Mouse (Mus musculus) neural tube, embryonic 14.5 days (tissue): ENCODE results near the gene Slc35a3. TPM values are rescaled to one million over a fixed set of nuclear protein-coding genes. Genes with fewer than 3 reads are reported as not detected.

Source experiments
- ATAC-seq: fragments of 200-750 bp; cut with Nextera tagmentation; 2 replicates; pipeline ENCODE4 v1.8.0; 2017; ENCODE audit warnings: low read depth, mild to moderate bottlenecking, moderate TSS enrichment, moderate library complexity
- H3K27ac ChIP-seq: fragments of 300-500 bp; sonication (generic); 2 replicates; pipeline ENCODE4 v1.5.1; 2014; ENCODE audit warnings: low read depth, mild to moderate bottlenecking, control low read depth, low read length, moderate library complexity, mixed read lengths
- H3K27me3 ChIP-seq: fragments of 300-500 bp; sonication (generic); 2 replicates; pipeline ENCODE4 v1.6.1; 2014; ENCODE audit warnings: low read length; ENCODE audit not compliant: control insufficient read depth, insufficient read depth
- H3K36me3 ChIP-seq: fragments of 300-500 bp; sonication (generic); 2 replicates; pipeline ENCODE4 v1.6.1; 2014; ENCODE audit warnings: low read length, mixed read lengths; ENCODE audit not compliant: control insufficient read depth, insufficient read depth
- H3K4me1 ChIP-seq: fragments of 300-500 bp; sonication (generic); 2 replicates; pipeline ENCODE4 v1.6.1; 2014; ENCODE audit warnings: low read length; ENCODE audit not compliant: control insufficient read depth, insufficient read depth
- H3K4me2 ChIP-seq: fragments of 300-500 bp; sonication (generic); 2 replicates; pipeline ENCODE4 v1.6.1; 2014; ENCODE audit warnings: mild to moderate bottlenecking, low read depth, low read length, control low read depth
- H3K4me3 ChIP-seq: fragments of 300-500 bp; sonication (generic); 2 replicates; pipeline ENCODE4 v1.5.1; 2014; ENCODE audit warnings: low read depth, low read length, control low read depth, mixed read lengths
- H3K9ac ChIP-seq: fragments of 300-500 bp; sonication (generic); replicated peaks from 2 replicates; pipeline ENCODE4 v1.6.1; 2014; ENCODE audit warnings: low read depth, mild to moderate bottlenecking, control low read depth, low read length, mixed read lengths
- H3K9me3 ChIP-seq: fragments of 300-500 bp; sonication (generic); 2 replicates; pipeline ENCODE4 v1.6.1; 2016; ENCODE audit warnings: low read length; ENCODE audit not compliant: control insufficient read depth
- WGBS: fragments of 180-500 bp; shearing (Covaris S2); extraction: QIAGEN DNeasy Blood & Tissue Kit; methylation state at CpG from one replicate; pipeline ENCODE4 v1.1.7; 2014; 5-methylcytosine and 5-hydroxymethylcytosine counted together
- polyA plus RNA-seq: library from polyadenylated mRNA; unstranded; fragments of >200 nt; fragmentation: Nextera tagmentation; extraction: Ambion mirVana; gene quantifications from 2 replicates; pipeline ENCODE4 v1.2.1, GENCODE M21; 2014

Slc35a3 gene
- polyA plus RNA-seq, 1 experiment from 2014 or later, result 11.7 TPM

DNA sequence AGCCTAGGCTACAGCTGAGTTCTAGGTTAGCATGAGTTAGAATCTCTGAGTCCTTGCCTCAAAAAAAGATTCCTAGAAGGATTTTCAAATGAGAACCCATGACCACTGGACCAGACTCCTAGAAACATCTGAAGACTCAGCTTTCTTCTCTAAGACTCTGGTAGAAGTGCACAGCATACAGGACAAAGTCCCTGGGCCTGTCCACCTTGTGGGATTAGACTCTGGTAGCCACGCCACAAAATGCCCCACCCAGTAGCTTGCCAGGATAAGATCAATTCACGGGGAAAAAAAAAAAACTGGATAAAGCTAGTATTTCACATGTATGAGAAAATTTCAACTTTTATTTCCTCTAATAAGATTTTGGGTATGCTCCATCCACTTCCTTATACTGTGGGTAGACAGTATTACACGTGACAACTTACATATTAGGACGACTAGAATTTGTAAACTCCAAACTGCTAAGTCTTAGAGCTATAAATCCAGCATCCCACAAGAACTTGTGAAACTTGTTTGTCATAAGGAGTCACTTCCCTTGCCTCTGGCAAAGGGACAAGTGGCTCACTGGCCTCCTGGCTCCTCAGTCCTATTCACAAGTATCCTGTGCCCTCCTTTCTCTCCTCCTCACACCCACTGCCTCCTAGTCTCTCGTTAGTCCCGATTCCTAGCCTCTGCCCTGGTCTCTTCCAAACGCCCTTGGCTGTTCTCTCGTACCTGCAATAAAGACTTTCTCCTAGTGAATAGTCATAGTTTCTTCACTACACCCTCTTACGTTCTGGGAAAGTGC, 74.7 kb downstream of the Slc35a3 start:
- ATAC-seq, result no peak
- no peak overlapping the region for H3K4me3 ChIP-seq
- peaks cover 55% of the 10 kb centered on the region for H3K36me3 ChIP-seq

DNA sequence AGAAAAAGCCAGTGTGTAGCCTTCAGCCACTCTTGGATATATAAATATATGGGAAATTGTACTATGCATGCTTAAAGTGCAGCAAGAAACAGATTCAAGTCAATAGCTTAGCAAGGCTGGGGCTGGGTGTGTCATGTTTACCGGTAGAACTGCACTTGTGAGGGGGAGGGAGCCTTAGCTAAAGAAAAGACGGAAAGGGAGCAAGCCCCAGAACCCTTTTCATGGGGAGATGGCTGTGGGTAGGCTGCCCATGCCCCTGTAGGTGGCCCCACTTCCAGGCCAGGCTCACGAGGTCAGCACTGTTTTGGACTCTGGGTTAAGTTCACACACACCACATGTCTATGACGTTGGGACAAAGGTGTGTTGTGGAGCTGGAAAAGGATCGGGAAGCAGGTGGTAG, 76.8 kb downstream of the Slc35a3 start:
- Histone ChIP-seq H3K4me1 (no peaks in the 10 kb centered on the region), H3K4me2 (no peak overlapping the region), H3K27ac (no peak overlapping the region), H3K9me3 (no peaks in the 10 kb centered on the region), H3K9ac (no peak overlapping the region), H3K27me3 (no peaks in the 10 kb centered on the region), H3K36me3 (peaks cover 51% of the 10 kb centered on the region), H3K4me3 (no peak overlapping the region)
- ATAC-seq, result no peak
- WGBS, result 69% methylated on average over 5 of the region's 5 CpGs

More for the DNA sequence above, 74.7 kb downstream of the Slc35a3 start:
- Histone ChIP-seq H3K27me3 (no peaks in the 10 kb centered on the region), H3K4me1 (no peaks in the 10 kb centered on the region), H3K9ac (no peak overlapping the region), H3K4me2 (no peak overlapping the region), H3K27ac (no peak overlapping the region), H3K9me3 (no peaks in the 10 kb centered on the region)
- 93% methylated on average over 9 of the region's 9 CpGs for WGBS

DNA sequence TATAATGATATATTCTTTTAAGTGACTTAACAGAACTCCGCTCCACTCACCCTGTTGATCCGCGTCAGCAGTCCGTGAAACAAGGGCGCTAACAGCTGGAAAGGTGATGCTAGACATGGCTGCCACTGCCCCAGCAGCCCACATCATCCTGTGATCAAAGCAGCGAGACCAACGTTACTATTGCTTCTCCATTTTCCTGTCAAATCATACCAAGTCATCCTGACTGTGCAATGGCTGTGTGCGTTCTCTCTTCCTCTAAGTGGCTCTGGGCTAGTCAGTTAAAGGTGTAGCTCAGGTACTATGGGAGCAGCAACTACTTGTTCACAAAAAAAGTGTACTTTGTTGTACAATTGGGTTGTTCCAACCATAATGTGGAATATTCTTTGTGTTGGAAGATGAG, 77.8 kb downstream of the Slc35a3 start:
- H3K4me2 ChIP-seq, result no peak overlapping the region
- H3K4me1 ChIP-seq, result no peaks in the 10 kb centered on the region
- H3K27ac ChIP-seq, result no peak overlapping the region
- 95% methylated on average over 8 of the region's 8 CpGs for WGBS
- no peaks in the 10 kb centered on the region for H3K9me3 ChIP-seq
- ATAC-seq, result no peak
- no peaks in the 10 kb centered on the region for H3K27me3 ChIP-seq
- H3K4me3 ChIP-seq, result no peak overlapping the region
- no peak overlapping the region for H3K9ac ChIP-seq
- peaks cover 48% of the 10 kb centered on the region for H3K36me3 ChIP-seq

DNA sequence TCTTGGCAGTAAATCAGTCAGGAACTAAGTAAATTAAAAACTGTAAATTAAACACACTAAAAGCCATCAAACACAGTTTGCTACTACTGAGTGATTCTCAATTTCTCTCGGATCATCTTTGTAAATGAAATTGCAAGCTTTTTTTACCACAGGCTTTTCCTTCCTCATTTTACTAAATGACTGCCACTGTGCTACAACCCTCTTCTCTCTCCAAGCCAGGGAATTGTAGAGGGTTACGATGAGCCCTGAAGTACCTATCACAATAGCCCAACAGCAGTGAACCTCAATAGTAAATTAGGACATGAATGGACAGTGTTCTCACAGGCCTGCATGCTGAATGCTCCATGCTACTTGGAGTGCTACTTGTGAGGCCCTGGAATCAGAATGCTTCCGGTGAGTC, 78.5 kb downstream of the Slc35a3 start:
- H3K4me2 ChIP-seq, result no peak overlapping the region
- no peak for ATAC-seq
- peaks cover 40% of the 10 kb centered on the region for H3K36me3 ChIP-seq
- H3K27me3 ChIP-seq, result no peaks in the 10 kb centered on the region
- H3K4me3 ChIP-seq, result no peak overlapping the region
- H3K4me1 ChIP-seq, result no peaks in the 10 kb centered on the region
- 74% methylated on average over 3 of the region's 3 CpGs for WGBS
- H3K9me3 ChIP-seq, result no peaks in the 10 kb centered on the region
- no peak overlapping the region for H3K9ac ChIP-seq
- no peak overlapping the region for H3K27ac ChIP-seq

DNA sequence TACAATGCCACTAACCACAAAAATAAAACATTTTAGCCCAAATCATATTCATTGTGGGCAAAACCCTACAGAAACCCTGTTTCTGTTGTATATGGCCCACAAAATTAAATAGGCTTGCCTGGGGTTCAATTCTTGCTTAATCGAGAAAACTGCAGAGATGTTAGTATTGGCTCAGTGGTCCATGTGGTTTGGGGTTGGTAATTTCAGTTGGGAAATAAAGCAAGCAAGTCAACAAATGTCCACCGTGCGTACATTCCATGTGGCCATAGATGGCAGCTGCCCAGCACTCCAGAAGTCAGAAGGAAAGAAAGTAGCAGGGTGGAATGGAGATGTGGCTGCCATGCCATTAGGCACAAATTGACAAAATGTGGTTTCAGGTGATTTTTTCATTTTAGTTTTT, 79.7 kb downstream of the Slc35a3 start:
- Histone ChIP-seq H3K9me3 (no peaks in the 10 kb centered on the region), H3K4me3 (no peak overlapping the region), H3K4me1 (no peaks in the 10 kb centered on the region), H3K36me3 (peaks cover 36% of the 10 kb centered on the region), H3K4me2 (no peak overlapping the region), H3K9ac (no peak overlapping the region), H3K27me3 (no peaks in the 10 kb centered on the region), H3K27ac (no peak overlapping the region)
- WGBS, result 95% methylated on average over 3 of the region's 3 CpGs
- ATAC-seq, result no peak

DNA sequence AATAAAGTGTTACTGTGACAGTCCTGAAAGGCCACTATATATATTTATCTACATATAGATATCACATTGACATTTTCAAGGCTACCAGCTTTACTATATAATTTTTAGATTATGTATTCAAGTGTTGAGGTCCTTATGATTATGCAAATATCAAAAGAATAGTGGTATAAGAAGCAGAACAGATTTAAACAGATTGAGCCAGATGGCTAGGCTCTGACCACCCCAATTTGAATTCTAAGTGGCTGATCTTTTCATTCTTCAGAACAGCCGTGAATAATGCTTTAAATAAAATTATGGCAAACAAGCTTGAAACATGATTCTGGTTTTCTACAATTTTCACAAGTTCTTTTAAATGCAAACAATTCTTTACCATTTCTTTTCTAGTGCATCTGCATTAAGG, 81.2 kb downstream of the Slc35a3 start:
- Histone ChIP-seq H3K4me3 (no peak overlapping the region), H3K36me3 (peaks cover 34% of the 10 kb centered on the region)
- WGBS, result 63% methylated on average over 1 of the region's 1 CpGs

DNA sequence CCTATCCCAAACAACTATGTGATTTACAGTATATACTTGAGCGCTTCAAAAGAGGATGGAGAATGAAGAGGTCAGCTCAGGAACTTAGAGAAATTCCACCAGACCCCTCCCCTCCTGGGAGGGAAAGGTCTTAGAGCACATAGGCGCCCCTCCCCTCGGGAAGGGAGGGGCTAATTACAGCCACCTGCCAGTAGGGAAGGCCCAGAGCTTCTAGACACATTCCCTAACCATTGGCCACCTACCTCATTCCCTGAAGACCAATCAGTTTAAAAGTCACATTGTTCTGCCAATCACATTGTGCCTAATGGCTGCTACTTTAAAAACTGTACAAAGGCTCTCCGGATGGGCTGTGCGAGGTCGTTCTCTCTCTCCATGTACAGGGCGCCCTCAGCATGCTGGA, 90.0 kb downstream of the Slc35a3 start:
- ATAC-seq, result no peak
- H3K9ac ChIP-seq, result no peak overlapping the region
- H3K4me2 ChIP-seq, result no peak overlapping the region
- H3K4me3 ChIP-seq, result no peak overlapping the region
- WGBS, result 94% methylated on average over 7 of the region's 7 CpGs
- no peaks in the 10 kb centered on the region for H3K27me3 ChIP-seq
- H3K36me3 ChIP-seq, result peaks cover 8% of the 10 kb centered on the region; the same call in 1 of the 2 replicates
- no peaks in the 10 kb centered on the region for H3K9me3 ChIP-seq
- H3K4me1 ChIP-seq, result no peaks in the 10 kb centered on the region
- H3K27ac ChIP-seq, result no peak overlapping the region

More for the DNA sequence above, 81.2 kb downstream of the Slc35a3 start:
- Histone ChIP-seq H3K9ac (no peak overlapping the region), H3K4me1 (no peaks in the 10 kb centered on the region), H3K9me3 (no peaks in the 10 kb centered on the region), H3K27me3 (no peaks in the 10 kb centered on the region), H3K27ac (no peak overlapping the region), H3K4me2 (no peak overlapping the region)
- ATAC-seq, result no peak

DNA sequence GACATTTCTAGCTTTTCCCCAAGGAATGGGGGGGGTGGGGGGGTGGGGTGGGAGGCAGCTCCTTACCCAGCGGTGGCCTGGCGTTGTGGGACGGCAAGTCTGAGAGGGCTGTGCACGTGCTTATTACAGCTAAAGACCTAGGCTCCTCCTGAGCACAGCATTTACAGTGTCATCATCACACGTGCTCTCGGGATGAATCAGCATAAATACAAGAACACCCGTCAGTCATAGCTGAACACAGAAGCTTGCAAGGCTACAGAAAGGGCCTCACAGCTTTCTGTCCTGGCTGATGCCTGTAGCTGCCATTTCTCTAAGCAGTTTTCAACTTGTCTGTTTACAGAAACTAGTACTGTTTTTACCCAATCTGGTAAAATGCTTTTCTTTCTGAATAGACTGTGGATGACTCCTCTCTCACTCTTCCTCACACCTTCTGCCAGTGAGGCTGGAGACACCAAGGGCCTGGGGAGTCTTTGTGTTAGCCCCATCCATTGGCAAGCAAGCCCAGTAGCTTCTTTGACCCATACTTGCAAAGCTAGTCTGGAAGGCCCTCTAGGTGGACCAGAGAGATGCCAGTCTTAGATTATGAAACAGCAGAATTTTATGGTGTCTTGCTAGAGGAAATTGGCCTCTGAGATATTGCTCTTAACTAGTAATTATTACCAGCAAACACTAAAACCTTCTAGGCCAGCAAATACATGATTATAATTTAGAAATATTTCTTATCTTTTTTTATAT, 91.8 kb downstream of the Slc35a3 start:
- Histone ChIP-seq H3K27ac (no peak overlapping the region), H3K4me3 (no peak overlapping the region), H3K4me2 (no peak overlapping the region), H3K27me3 (no peaks in the 10 kb centered on the region), H3K4me1 (no peaks in the 10 kb centered on the region), H3K9me3 (no peaks in the 10 kb centered on the region), H3K36me3 (peaks cover 8% of the 10 kb centered on the region; the same call in 1 of the 2 replicates), H3K9ac (no peak overlapping the region)
- ATAC-seq, result no peak
- 94% methylated on average over 7 of the region's 7 CpGs for WGBS
